Mouse (Mus musculus) mesoderm, embryonic 11.5 days (tissue): Measurements from ENCODE around the gene Slc22a12.
A peak's percentile ranks its signal among the peaks of the same experiment; 100 is the strongest.

ENCODE experiments used
- DNase-seq: peaks from one replicate; pipeline ENCODE4 v3.0.0-alpha.2; 2012; ENCODE audit warnings: low read depth, low spot score

Slc22a12 gene

GRCm38 (mm10) chr19:6541521-6541920 lies 1.3 kb downstream of the Slc22a12 start:
- no peak for DNase-seq

- DNase-seq, result no peak
Measured at GRCm38 (mm10) chr19:6540191-6540590, 2.6 kb downstream of the Slc22a12 start.

GRCm38 (mm10) chr19:6539592-6539991 lies 3.2 kb downstream of the Slc22a12 start:
- DNase-seq, result no peak

- DNase-seq, result no peak
Measured at GRCm38 (mm10) chr19:6538546-6538945, 4.3 kb downstream of the Slc22a12 start.

- DNase-seq, result no peak
Measured at GRCm38 (mm10) chr19:6537526-6537925, 5.3 kb downstream of the Slc22a12 start.

GRCm38 (mm10) chr19:6536696-6537095 lies 6.1 kb downstream of the Slc22a12 start:
- DNase-seq, result no peak

GRCm38 (mm10) chr19:6536201-6536600 lies 6.6 kb downstream of the Slc22a12 start:
- DNase-seq, result no peak

- no peak for DNase-seq
Measured at GRCm38 (mm10) chr19:6534118-6534415, 8.8 kb downstream of the Slc22a12 start.

- DNase-seq, result no peak
Measured at GRCm38 (mm10) chr19:6533290-6534117, 9.3 kb downstream of the Slc22a12 start.

- DNase-seq, result peak; percentile 45
Measured at GRCm38 (mm10) chr19:6532656-6533055, 10.2 kb downstream of the Slc22a12 start.

GRCm38 (mm10) chr19:6531832-6532471 lies 10.9 kb downstream of the Slc22a12 start:
- DNase-seq, result peak; percentile 68

- peak; percentile 39 for DNase-seq
Measured at GRCm38 (mm10) chr19:6531011-6531631, 11.7 kb downstream of the Slc22a12 start.

GRCm38 (mm10) chr19:6530359-6530758 lies 12.5 kb downstream of the Slc22a12 start:
- DNase-seq, result no peak

- DNase-seq, result peak; percentile 70
Measured at GRCm38 (mm10) chr19:6529265-6529985, 13.4 kb downstream of the Slc22a12 start.

GRCm38 (mm10) chr19:6527839-6528531 lies 14.8 kb downstream of the Slc22a12 start:
- no peak for DNase-seq

GRCm38 (mm10) chr19:6527439-6527838 lies 15.4 kb downstream of the Slc22a12 start:
- DNase-seq, result no peak

- no peak for DNase-seq
Measured at GRCm38 (mm10) chr19:6526010-6526409, 16.8 kb downstream of the Slc22a12 start.

- DNase-seq, result no peak
Measured at GRCm38 (mm10) chr19:6525023-6525422, 17.8 kb downstream of the Slc22a12 start.

- no peak for DNase-seq
Measured at GRCm38 (mm10) chr19:6522289-6522688, 20.5 kb downstream of the Slc22a12 start.

- DNase-seq, result no peak
Measured at GRCm38 (mm10) chr19:6521630-6522029, 21.2 kb downstream of the Slc22a12 start.

- DNase-seq, result no peak
Measured at GRCm38 (mm10) chr19:6519483-6519882, 23.3 kb downstream of the Slc22a12 start.
